Mouse (Mus musculus) heart, embryonic 10.5 days (tissue): ENCODE data around the gene 1700042G07Rik. TPM values are rescaled to one million over a fixed set of nuclear protein-coding genes. Genes with fewer than 3 reads are reported as not detected.

Source experiments
- DNase-seq: peaks from one replicate; pipeline ENCODE4 v3.0.0-alpha.2; 2017; ENCODE audit warnings: low spot score
- H3K27ac ChIP-seq: fragments of 300-500 bp; sonication (generic); 2 replicates; pipeline ENCODE4 v1.5.1; 2016; ENCODE audit warnings: mild to moderate bottlenecking
- H3K27me3 ChIP-seq: fragments of 300-500 bp; sonication (generic); 2 replicates; pipeline ENCODE4 v1.6.1; 2016; ENCODE audit warnings: mild to moderate bottlenecking; ENCODE audit not compliant: poor library complexity, insufficient read depth, severe bottlenecking
- H3K36me3 ChIP-seq: fragments of 300-500 bp; sonication (generic); 2 replicates; pipeline ENCODE4 v1.6.1; 2016; ENCODE audit warnings: mild to moderate bottlenecking, moderate library complexity
- H3K4me1 ChIP-seq: fragments of 300-500 bp; sonication (generic); 2 replicates; pipeline ENCODE4 v1.6.1; 2016; ENCODE audit warnings: mild to moderate bottlenecking
- H3K4me3 ChIP-seq: fragments of 300-500 bp; sonication (generic); 2 replicates; pipeline ENCODE4 v1.5.1; 2016; ENCODE audit warnings: mild to moderate bottlenecking, moderate library complexity
- H3K9me3 ChIP-seq: fragments of 300-500 bp; sonication (generic); 2 replicates; pipeline ENCODE4 v1.6.1; 2016; ENCODE audit warnings: mild to moderate bottlenecking, moderate library complexity
- WGBS: fragments of 180-500 bp; shearing (Covaris S2); methylation state at CpG from one replicate; pipeline ENCODE4 v1.1.7; 2016; 5-methylcytosine and 5-hydroxymethylcytosine counted together
- polyA plus RNA-seq: library from polyadenylated mRNA; unstranded; fragments of >200 nt; fragmentation: Nextera tagmentation; extraction: Ambion mirVana; gene quantifications from 2 replicates; pipeline ENCODE4 v1.2.1, GENCODE M21; 2016

1700042G07Rik gene
- polyA plus RNA-seq, result not detected in 2 replicates

DNA sequence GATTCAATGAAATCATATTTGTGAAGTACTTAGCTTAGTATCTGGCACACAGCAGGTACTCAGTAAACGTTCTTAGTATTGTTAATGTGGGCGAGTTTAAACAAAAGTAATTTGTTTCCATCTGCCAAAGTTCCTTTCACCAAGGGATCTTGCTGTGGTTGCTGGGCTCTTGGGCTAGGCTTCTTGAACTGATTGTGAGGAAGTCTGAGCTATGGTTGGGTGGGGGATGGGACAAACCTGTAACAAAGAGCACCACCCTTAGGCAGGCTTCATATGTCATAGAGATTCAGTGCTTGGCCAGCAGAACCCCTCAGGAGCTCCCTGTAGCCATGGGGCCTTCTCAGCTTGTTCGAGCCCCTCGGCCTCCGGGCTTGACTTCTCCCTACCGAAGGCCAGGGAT is at the start of gene 1700042G07Rik, which contains the start of gene Gm49337:
Gene 1700042G07Rik, plus strand, starts transcription at position 301 of the 400 bp plus-strand sequence.
Gene Gm49337, plus strand, starts transcription at position 313 of the 400 bp plus-strand sequence.
- H3K27ac ChIP-seq, result peak within 1 kb of the TSS; percentile 87
- no peaks in the 10 kb centered on the region for H3K36me3 ChIP-seq
- no peaks in the 10 kb centered on the region for H3K27me3 ChIP-seq
- H3K4me3 ChIP-seq, result no peak within 1 kb of the TSS
- WGBS, result 87% methylated on average over 6 of the region's 6 CpGs
- no peaks in the 10 kb centered on the region for H3K9me3 ChIP-seq
- no peak for DNase-seq
- H3K4me1 ChIP-seq, result peaks cover 46% of the 10 kb centered on the region

DNA sequence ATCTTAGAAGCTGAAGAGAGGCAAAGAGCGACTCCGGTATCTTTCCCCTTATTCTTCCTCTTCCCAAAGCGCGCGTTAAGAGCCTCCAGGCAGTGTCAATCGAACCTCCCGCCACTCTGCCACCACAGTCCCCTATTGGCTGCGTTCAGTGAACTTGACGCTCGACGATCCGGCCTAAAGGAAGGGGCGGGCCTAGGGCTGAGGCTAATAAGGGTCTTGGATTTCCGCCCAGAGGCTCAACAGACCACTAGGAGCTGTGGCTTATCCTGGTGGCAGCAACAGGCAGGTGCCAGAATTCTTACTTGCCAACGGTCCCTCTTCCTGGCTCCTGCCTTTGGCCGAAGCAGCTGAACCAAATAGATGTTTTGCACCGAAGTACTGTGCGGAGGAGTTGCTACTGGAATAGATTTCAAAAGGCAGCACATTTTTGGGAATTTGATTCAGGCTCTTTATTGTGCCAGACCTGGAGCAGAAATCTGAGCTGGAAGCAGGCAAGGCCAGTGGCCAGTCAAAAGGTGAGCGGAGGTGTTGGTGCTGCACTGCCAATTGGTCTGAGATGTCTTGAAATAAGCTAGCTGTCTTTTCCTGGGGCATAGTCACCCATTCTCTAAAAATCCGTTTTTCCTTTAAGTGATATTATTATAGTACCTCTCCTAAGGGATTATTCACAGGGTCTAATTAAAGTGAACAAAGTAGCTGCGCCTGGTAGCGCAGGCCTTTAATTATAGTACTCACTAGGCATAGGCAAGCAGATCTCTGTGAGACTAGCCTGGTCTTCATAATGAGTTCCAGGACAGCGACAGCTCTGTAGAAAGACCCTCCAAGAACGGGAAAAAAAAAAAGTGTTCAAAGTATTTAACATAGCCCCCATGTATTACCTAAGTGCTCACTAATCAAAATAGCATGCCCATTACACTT is 49.3 kb upstream of the 1700042G07Rik start, which contains the start of the genes Rad54l and Pomgnt1:
Gene Rad54l, minus strand, starts transcription at position 89 of the 918 bp plus-strand sequence.
Gene Pomgnt1, plus strand, starts transcription at position 239 of the 918 bp plus-strand sequence.
- peaks cover 15% of the 10 kb centered on the region for H3K36me3 ChIP-seq
- no peaks in the 10 kb centered on the region for H3K9me3 ChIP-seq
- H3K4me1 ChIP-seq, result peaks cover 18% of the 10 kb centered on the region
- H3K4me3 ChIP-seq, result peak within 1 kb of the TSS; percentile 75
- peak within 1 kb of the TSS; percentile 83 for H3K27ac ChIP-seq
- 6% methylated on average over 24 of the region's 24 CpGs for WGBS
- H3K27me3 ChIP-seq, result no peaks in the 10 kb centered on the region
- peak; percentile 98 for DNase-seq

DNA sequence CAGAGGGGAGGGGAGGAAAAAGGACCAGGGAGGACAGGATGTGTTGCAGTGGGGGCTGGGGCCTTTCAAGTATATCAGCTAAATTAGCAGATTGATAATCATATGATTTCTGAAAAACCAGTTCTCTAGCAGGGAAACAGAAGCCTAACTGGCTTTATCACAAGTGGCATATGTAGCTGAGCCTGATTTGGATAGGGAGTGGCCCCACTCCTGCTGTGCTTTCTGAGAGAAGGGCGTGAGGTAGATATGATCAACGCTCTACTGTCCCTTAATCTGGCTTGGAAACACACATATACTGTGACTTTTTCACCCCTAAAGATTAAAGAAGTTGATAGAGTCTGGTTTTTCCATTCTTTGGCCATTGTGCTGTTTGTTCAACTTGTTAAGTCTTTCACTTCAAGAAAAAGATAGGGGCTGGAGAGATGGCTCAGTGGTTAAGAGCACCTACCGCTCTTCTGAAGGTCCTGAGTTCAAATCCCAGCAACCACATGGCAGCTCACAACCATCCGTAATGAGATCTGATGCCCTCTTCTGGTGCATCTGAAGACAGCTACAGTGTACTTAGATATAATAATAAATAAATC is 47.3 kb upstream of the 1700042G07Rik start:
- H3K9me3 ChIP-seq, result no peaks in the 10 kb centered on the region
- 89% methylated on average over 4 of the region's 4 CpGs for WGBS
- H3K27me3 ChIP-seq, result no peaks in the 10 kb centered on the region
- H3K4me1 ChIP-seq, result peaks cover 18% of the 10 kb centered on the region
- no peak overlapping the region for H3K4me3 ChIP-seq
- no peak for DNase-seq
- H3K36me3 ChIP-seq, result peaks cover 7% of the 10 kb centered on the region; the same call in 1 of the 2 replicates
- no peak overlapping the region for H3K27ac ChIP-seq

DNA sequence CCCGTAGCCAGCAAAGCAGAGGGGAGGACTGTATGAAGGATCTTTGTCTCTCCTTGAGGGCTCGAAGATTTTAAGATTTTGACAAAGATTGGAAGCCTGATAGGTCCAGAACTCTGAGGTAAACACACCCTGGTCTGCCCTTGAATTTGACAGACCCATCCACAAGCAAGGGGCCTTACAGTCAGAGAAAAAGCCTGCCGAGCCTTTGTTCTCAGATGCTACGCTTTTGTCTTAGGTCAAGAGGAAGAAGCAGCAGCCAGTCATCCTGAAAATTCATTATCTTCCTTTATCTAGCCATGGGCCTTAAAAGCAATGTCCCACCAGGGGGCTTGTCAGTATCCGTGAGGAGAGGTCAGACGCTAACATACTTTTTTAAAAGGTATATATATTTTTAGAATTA is 45.2 kb upstream of the 1700042G07Rik start:
- H3K9me3 ChIP-seq, result no peaks in the 10 kb centered on the region
- DNase-seq, result no peak
- 76% methylated on average over 6 of the region's 6 CpGs for WGBS

DNA sequence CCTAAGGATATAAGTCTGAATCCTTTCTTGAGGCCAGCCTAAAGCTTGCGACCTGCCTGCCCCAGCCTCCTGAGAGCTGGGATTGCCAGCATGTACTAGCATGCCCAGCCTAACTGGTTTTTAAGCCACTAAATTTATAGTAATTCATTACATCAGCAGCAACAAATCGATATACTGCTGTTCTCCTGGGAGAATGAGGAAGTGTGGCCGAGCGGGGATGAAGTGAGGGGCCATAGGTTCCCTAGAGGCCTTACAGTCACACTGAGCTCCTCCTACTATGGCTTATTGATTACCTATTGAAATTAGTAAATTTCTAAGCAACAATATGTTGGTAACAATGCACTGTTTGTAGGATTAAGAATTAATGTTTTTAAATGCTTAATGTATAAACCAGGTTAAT is 40.0 kb upstream of the 1700042G07Rik start:
- DNase-seq, result no peak
- 81% methylated on average over 4 of the region's 4 CpGs for WGBS
- no peaks in the 10 kb centered on the region for H3K9me3 ChIP-seq
- H3K27me3 ChIP-seq, result no peaks in the 10 kb centered on the region
- H3K4me1 ChIP-seq, result peaks cover 7% of the 10 kb centered on the region
- peaks cover 11% of the 10 kb centered on the region; the same call in 1 of the 2 replicates for H3K36me3 ChIP-seq
- no peak overlapping the region for H3K27ac ChIP-seq
- no peak overlapping the region for H3K4me3 ChIP-seq

More for the DNA sequence above, 45.2 kb upstream of the 1700042G07Rik start:
- Histone ChIP-seq H3K4me3 (no peak overlapping the region), H3K4me1 (peaks cover 12% of the 10 kb centered on the region), H3K27ac (no peak overlapping the region), H3K36me3 (peaks cover 11% of the 10 kb centered on the region; the same call in 1 of the 2 replicates), H3K27me3 (no peaks in the 10 kb centered on the region)

DNA sequence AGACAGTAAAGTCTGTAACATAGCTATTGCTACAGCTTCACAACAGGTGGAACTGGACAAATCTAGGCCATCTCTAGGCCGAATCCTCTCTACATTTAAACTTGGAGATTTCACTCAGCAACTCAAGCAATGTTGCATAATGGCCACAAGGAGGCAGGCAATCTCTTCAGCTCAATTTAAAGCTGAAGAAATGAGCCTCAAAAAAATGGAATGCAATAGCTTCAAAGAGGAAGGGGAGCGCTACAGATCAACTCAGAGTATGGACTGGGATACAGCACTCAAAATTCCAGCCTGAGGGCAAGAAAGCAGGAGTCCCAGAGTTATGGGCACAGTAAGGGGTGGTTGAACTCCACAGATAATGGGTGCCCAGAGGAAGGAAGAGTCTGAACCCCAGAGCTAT is 38.2 kb upstream of the 1700042G07Rik start:
- Histone ChIP-seq H3K4me3 (no peak overlapping the region), H3K27me3 (no peaks in the 10 kb centered on the region), H3K27ac (no peak overlapping the region), H3K4me1 (peaks cover 7% of the 10 kb centered on the region), H3K36me3 (peaks cover 11% of the 10 kb centered on the region; the same call in 1 of the 2 replicates), H3K9me3 (no peaks in the 10 kb centered on the region)
- 44% methylated on average over 2 of the region's 2 CpGs for WGBS
- no peak for DNase-seq

DNA sequence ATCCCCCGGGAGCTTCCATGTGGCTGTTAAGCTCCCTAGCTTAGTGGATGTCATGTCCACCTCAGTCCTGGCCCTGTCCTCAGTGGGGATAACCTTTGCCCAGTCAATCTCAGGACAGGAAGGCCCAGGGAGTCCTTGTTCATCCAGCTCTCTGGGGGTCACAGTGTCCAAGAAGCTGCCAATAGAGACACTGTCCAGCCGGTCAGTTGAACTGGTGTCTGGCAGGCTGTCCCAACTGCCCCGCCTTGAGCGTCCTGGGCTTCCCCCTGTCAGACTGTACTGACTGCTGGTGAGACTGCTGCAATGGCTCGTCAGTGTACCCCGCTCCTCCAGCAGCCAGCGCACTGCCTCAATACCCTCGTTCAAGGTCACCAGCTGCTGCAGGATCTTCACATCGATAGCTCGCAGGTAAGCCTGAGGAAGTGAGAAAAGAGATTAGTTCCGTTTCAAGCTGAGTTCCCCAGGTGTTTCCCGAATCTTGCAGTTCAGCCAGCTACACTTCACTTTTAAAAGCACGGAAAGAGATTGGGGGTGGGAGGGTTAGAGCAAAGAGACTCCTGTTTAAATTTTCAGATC is 35.7 kb upstream of the 1700042G07Rik start:
- WGBS, result 26% methylated on average over 13 of the region's 13 CpGs
- peaks cover 4% of the 10 kb centered on the region; the same call in 1 of the 2 replicates for H3K27me3 ChIP-seq
- no peaks in the 10 kb centered on the region for H3K36me3 ChIP-seq
- no peak for DNase-seq
- H3K9me3 ChIP-seq, result no peaks in the 10 kb centered on the region
- no peak overlapping the region for H3K4me3 ChIP-seq
- peaks cover 15% of the 10 kb centered on the region for H3K4me1 ChIP-seq
- no peak overlapping the region for H3K27ac ChIP-seq

DNA sequence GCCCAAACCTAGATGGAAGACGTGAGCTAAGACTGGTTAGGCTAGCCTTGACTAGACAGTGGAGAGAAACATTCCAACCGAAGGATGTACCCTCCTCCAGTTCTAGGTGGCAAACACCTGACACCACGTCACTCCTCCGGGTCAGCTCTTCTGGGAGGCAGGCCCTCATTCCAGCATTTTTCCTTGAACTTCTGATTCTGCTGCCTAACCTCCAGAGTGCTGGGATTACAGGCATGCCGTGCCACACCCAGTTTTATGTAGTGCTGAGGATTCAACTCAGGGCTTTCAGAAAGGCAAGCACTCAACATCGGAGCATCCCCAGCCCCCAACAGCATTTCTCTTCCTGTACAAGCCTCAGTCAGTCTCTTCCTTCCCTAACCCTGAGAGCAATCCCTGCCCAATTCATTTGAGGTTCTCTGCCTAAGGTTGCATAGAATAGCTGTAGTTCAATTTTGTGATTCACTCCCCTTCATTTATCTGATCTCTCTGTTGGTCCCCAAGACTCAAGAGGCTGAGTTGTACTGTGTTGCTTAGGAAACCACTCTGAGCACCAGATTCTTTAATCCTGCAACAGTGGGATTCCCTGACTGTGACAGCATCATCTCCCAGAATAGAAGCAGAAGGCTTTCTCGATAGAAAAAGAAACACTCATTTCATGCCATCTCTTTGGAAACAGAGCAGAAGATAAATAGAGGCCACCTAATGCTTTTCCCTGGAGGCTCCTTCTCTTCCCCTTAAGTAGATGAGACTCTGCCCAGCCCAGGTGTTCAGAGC is 32.2 kb upstream of the 1700042G07Rik start:
- Histone ChIP-seq H3K4me1 (peaks cover 33% of the 10 kb centered on the region), H3K27me3 (peaks cover 23% of the 10 kb centered on the region), H3K27ac (no peak overlapping the region), H3K36me3 (no peaks in the 10 kb centered on the region), H3K4me3 (no peak overlapping the region), H3K9me3 (no peaks in the 10 kb centered on the region)
- WGBS, result 71% methylated on average over 7 of the region's 7 CpGs
- DNase-seq, result no peak

DNA sequence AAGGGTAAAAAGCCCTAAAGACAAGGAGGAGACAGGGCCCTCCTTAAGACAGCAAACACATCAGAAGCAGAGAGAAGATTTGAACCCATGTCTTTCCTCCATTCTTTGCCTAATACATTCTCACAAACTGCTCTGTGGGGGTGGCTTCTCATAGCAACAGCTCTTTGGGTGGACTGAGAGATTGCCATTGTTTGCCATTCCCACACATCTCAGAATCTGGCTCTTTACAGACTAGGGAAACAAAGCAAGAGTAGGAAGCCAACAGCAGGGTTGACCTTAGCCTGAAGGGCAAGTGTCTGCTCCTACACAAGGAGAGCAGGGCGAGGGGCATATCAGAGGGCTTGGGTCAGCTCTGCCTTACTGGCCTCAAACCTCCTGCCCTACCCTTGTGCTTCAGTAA is 31.4 kb upstream of the 1700042G07Rik start:
- no peak overlapping the region for H3K4me3 ChIP-seq
- no peaks in the 10 kb centered on the region for H3K9me3 ChIP-seq
- H3K27me3 ChIP-seq, result peaks cover 23% of the 10 kb centered on the region
- DNase-seq, result no peak
- peaks cover 33% of the 10 kb centered on the region for H3K4me1 ChIP-seq
- no peaks in the 10 kb centered on the region for H3K36me3 ChIP-seq
- 60% methylated on average over 1 of the region's 1 CpGs for WGBS
- H3K27ac ChIP-seq, result no peak overlapping the region

DNA sequence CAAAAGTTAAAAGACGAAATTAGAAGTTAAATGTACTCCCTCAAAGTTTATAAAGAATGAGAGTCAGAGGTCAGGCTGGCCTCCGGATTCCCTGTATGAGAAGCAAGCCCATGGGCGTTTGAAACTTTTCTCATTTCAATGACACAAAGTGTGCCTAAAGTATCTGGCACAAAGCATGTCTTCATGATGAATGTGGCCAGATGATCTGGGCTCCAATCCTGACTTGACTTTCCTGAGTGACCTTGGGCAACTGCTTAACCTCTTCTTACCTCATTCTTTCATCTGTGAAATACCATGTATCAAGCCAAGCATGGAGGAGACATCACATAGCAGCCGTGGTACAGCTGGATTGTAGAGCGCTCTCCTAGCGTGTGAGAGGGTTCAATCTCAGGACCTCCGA is 30.9 kb upstream of the 1700042G07Rik start:
- Histone ChIP-seq H3K36me3 (no peaks in the 10 kb centered on the region), H3K4me1 (peaks cover 32% of the 10 kb centered on the region), H3K9me3 (no peaks in the 10 kb centered on the region), H3K27ac (no peak overlapping the region), H3K4me3 (no peak overlapping the region), H3K27me3 (peaks cover 23% of the 10 kb centered on the region)
- DNase-seq, result no peak
- WGBS, result 84% methylated on average over 7 of the region's 7 CpGs

DNA sequence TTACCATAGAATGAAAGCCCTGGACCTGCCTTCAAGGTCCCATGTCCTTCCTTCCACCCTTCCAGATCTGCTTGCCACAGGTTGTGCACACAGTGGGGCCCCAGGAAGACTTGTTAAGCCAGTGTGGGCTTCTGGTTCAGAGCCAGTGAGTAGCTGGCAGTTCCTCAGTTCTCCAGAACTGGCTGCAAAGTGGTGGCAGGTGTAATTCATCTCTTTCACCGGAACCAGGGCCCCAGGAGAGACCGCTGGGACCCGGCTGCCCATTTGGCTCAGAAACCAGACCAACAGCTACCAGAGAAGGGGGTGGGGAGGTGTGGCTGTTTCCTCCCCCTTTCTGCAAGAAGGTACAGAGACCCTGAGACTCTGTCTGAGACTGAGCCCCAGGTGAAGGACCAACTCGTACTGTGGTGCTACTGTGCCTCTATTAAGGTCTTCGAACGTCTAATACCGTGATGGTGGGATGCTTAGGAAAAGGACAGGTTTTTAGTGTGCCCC is 29.8 kb upstream of the 1700042G07Rik start:
- no peaks in the 10 kb centered on the region for H3K36me3 ChIP-seq
- no peaks in the 10 kb centered on the region for H3K9me3 ChIP-seq
- peaks cover 27% of the 10 kb centered on the region for H3K4me1 ChIP-seq
- WGBS, result 10% methylated on average over 7 of the region's 7 CpGs
- H3K4me3 ChIP-seq, result peak overlapping the region; percentile 85
- no peak overlapping the region for H3K27ac ChIP-seq
- H3K27me3 ChIP-seq, result peaks cover 23% of the 10 kb centered on the region
- no peak for DNase-seq
